Mouse (Mus musculus) telencephalon, adult 2 months (tissue): ENCODE measurements around the gene Kcnk5.

Source experiments
- DNase-seq: peaks from one replicate; pipeline ENCODE4 v3.0.0-alpha.2; 2011; ENCODE audit warnings: low read depth, low spot score

Gene Kcnk5

DNA sequence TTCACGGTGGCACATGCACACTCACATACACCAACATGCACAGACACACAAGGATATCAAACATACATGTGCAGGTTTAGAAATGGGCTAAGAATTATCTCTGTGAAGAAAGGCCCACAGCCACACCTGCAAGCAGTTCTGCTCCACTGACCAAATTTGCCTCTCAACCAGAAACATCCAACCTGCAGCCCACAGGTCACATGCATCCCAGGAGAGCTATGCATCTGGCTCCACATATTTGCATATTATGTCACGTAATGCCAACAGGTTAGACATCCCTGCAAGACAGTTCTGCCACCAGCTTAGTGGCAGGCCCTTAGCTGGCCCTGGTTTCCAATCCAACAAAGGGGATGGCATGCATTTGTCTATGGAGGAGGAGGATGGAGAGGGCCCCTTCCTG lies 13.6 kb downstream of the Kcnk5 start:
- DNase-seq: no peak

DNA sequence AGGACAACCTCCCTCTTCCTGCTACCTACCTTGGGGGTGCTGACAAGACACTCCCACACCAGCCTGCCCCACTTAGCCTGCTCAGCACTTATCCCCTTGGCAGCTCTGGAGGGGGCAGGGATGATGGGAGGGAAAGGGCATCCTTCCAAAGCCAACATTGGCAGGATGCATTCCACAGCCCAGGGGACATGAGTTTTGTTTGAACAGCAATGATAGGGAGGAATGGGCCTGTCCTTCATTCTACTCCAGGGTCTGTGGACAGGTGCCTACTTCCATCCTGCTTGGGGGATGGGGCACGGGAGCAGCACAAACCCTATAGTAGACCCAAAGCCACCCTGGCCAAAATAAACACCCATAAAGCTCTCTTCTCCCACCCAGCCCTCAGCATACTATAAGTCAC lies 16.2 kb downstream of the Kcnk5 start:
- DNase-seq: no peak

DNA sequence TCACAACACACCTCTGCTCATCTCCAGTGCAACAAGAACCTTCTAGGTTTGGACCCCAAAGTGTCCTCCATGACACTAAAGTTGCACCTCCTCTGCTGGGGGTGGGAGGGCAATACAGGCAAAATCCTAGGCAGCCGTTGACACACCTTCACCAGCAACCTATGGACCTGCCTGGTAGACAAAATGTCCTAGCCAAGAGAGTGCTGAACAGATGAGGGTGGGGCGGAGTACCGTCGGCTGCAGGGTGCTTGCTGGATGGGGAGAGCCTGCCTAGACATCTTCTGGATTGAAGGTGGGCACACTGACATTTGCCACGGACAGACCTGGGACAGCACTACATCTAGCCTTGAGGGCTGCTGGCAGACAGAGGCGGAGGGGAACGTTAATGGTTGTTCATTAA lies 17.2 kb downstream of the Kcnk5 start:
- DNase-seq: no peak

- no peak for DNase-seq
These were observed 18.9 kb downstream of the Kcnk5 start for GRCm38 (mm10) chr14:20162686-20163085.

DNA sequence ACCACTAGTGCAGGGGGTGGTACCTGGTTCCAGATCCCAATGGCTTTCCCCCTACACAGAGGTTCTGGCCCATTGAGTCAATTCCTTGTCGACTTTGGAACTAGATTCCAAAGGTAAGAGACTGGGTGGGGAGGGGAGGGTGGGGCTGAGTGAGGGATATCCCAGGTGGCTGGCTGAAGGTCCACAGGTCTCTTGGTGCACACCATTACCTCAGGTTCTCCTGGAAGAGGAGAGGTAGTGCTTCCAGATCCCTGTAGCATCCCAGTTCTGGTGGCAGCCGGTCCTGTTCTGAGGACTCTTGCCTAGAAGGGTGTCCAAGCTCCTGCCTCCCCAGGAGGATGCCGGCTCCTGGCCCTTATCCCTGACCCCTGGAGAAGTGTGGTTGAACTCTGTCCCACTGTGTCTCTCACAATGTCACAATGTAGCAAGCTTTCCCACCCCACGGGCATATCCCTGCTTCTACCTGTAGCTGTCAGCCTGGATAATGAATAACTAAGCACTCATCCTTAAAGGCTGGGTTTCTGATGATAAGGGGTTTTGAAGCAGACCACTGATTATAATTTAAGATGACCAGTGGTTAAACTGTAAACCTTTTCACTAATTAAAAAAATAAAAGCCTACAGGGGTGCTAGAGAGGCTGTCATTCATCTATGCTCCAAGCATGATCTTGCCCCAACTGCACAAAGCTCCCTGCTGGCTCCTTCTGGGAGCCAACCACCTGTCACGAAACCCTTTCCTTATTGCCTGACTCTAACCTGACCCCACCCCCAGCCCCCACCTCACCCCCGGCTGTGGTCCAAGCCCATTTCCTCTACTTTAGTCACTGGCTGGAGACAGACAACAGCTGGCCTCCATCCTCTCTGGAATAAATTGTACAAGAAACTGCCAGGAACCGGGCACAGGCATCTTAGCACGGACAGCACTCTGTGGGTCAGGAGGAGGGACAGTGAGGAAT lies 22.6 kb downstream of the Kcnk5 start:
- no peak for DNase-seq

GRCm38 (mm10) chr14:20157595-20157994 lies 24.0 kb downstream of the Kcnk5 start:
- DNase-seq: no peak

DNA sequence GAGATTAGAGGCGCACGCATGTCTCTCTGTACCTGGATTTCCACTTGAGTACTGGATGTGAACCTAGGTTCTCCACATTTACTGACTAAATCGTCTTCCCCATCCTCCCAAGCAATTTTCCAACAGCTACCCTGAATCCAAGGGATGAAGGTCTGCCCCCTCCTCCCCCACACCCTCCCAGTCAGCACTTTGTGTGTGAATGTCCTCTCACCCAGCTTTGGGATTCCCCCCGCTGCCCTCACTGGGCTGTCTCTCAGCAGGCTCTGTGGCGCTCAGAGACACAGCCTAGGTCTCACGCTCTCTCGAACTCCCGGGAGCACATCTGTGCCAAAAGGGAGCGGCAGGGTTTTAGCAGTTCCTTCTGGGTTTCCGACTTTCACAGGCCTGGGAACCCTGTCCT lies 25.9 kb downstream of the Kcnk5 start:
- no peak for DNase-seq

GRCm38 (mm10) chr14:20154937-20155336 lies 26.7 kb downstream of the Kcnk5 start:
- DNase-seq: no peak

DNA sequence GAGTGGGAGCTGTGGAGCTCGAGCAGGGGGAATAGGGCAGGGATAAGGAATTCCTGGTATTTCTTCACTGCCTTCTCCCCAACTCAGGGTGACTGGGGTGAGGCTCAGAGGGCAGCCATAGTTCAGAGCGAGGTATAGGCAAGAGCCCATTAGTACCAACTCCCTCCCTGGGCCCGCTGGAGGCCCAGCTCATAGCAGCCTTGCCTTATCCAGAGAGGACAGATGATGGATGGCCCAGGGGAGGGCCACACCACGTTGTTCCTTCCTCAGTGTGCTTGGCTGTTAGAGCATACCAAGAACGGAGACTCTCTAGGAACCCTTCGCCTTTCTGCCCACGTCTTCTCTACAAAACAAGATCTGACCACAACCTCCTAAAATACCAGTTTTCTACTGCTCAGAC lies 27.4 kb downstream of the Kcnk5 start:
- no peak for DNase-seq

DNA sequence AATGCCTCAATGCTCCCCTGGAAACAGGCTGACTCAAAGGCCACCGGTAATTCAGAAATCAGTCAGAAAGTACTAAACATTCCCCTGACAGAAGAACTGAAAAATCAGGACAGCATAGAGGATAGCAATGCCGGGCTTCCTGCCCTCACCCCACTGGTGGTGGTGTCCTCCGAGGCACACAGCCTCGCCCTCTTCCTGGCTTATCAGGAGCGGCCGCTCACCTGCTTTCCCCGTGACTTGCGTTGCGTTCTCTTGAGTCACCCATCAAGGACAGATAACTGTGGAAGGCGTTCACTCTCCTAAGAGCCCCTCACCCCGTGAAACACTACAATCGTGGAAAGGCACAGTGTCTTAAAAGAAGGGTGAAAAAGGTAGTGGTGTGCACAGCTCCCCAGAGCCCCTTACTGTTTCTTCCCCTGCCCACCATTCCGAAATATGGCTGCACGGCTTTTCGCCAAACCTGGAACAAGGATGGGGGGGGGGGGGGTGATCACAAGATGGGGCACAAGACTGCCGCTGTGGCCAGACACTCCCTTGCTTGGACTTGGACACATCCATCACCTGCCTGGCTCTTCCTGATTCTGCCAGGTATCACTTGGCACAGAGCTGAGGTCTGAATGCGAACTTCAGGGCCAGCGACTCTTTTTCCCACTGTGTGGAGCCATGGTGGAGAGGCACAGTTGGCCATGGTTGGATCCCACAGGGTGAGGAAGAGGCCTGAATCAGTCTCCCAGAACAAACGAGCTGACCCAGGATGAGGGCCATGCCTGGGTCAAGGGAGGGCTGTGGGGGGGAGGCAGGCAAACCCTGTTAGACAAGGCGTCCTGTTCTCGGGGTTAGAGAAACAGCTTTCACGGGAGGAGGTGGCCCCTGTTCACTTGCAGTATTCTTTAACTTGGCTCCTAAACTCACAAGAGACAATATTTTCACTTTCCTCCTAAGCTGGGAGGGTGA lies 32.2 kb downstream of the Kcnk5 start:
- no peak for DNase-seq

- DNase-seq: no peak
These were observed 33.1 kb downstream of the Kcnk5 start for GRCm38 (mm10) chr14:20148514-20148913.

DNA sequence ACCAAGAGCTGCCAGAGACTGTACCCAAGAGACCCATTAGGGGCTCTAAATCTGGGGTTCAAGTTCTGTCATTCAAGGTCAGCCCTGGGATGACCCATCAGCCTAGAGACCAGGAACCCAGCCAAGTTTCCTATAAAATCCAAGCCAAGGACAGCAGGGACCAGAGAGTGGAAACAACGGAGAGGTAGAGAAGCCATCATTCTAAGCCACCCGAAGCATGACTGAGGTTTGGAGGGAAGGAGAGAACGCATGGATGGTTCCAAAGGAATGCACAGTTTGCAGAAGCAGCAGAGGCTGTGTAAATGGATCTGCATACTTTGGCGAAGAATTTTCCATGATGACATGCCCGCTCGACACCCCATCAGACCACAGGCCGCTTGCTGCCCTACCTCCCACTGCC lies 33.8 kb downstream of the Kcnk5 start:
- DNase-seq: no peak

- DNase-seq: peak; percentile 32
These were observed 37.5 kb downstream of the Kcnk5 start for GRCm38 (mm10) chr14:20144093-20144492.

GRCm38 (mm10) chr14:20138484-20139355 lies 42.9 kb downstream of the Kcnk5 start, which contains the start of gene Saysd1:
Saysd1 (minus strand) TSS chr14:20138534.
- DNase-seq: no peak

DNA sequence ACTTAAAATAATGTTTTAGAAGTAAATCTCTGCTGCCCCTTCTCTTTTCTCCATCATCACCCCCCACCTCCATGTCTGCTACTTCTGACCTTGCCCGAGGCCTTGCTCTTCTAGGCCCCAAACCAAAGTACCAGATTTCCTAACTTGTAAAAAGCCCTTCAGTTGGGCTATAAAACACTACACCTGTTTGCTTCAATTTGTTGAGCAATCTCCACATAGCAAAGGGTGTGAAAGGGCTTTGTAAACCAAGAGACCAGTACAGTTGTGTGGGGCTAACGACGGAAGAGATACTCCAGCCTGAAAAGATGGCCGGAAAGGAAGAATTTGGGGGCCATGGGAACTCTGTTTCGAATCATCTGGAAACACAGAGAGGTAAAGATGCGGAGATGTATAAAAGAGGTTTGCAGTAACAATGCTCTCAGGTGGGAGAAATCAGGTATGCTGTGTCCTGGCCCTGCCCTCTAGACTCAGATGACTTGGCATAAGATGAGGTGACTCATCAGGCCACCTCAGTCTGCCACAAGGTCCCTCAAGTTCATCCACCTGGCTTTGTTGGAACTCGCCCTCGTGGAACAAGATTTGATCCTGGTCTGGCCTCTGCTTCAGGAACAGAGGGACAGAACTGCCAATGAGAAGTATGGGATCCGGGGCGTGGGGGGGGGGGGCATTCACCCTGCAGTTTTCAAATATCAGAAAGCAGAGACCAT lies 46.5 kb downstream of the Kcnk5 start:
- DNase-seq: no peak

- DNase-seq: no peak
These were observed 53.4 kb downstream of the Kcnk5 start for GRCm38 (mm10) chr14:20128162-20128561.

DNA sequence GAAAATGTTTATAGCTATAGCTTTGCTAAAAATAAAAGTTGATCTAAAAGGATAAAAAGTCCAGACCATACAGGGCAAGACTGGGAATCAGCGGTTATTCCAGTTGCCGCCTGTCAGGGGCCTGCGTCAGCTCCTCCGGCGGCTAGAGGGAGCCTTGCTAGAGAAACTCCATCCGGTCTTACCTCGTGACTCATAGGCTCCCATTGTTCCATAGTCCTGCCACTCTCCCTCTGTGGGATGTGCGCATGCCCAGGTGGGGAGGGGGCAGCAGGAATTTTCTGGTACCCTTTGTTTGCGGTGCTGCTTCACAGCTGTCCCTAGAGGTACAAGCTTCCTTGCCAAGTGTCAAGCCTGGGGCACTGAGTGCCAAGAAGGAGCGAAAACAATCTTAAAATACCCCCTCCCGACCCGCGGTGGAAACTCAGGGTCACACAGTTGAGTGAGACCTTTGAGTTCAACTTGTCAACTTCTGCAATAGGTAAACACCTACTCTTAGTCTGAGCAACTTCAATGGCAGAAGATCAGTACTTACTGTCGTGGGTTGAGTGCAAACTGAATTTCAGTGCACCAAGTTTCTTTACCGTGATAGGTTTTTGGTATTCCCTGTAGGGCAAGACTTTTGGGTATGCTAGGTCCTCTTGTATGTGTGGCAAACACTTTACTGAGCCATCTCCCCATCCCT lies 54.1 kb downstream of the Kcnk5 start:
- DNase-seq: no peak

DNA sequence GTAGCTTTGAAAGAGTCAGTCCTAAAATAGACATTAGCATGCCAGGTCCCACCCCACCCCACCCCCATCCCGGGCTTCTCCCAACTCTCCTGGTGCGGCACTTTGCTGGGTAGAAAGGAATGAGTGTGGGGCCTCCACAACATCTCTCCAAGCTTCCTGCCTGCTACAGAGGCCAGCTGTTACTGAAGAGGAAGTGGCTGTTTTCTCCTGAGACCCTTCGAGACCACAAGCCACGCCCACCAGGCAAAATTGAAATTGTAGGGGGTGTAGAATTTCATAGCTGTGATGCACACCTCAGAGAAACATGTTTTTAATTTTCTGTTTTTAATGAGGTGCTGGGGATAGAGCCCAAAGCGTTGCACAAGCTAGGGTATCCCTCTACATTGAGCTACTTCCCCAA lies 60.7 kb downstream of the Kcnk5 start:
- DNase-seq: no peak

- DNase-seq: no peak
These were observed 61.6 kb downstream of the Kcnk5 start for GRCm38 (mm10) chr14:20120012-20120411.

DNA sequence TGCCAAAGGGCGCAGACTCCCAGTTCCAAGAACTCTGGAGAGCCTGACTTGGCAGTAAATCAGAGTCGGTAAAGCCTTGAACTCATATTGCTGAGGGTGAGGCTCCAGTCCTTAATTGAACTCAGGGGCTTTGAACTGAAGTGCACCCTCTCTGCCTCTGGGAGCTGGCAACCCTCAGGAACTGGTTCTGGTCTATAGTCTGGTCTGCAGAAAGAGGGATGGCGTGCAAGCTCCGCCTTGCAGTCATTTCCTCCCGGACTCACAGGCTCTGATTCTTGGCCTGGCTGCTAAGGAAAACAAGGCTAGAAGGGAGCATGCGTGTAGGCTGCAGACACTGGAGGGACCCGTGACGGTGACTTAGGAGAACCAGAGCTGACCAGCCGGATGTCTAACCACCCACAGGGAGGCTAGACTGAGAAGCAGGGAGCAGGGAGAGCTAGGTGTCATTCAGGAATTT lies 65.4 kb downstream of the Kcnk5 start:
- no peak for DNase-seq
